Mouse (Mus musculus): Measurements from ENCODE around the gene Cdk18. TPM values are rescaled to one million over a fixed set of nuclear protein-coding genes. Genes with fewer than 3 reads are reported as not detected.
"Not testable (repeated sequence)": the region's sequence is repeated elsewhere in the genome, so short reads cannot be mapped to it uniquely, and the experiment has no call there.

Gene Cdk18
- polyA plus RNA-seq, 1 experiment = 24.6 TPM

GRCm38 (mm10) chr1:132168115-132168767 lies 28.8 kb upstream of the Cdk18 start:
- Histone ChIP-seq H3K27me3 (ENCODE audit: control insufficient read depth, insufficient read depth, low read length, poor library complexity, severe bottlenecking) (no peaks in the 10 kb centered on the region), H3K9me3 (replicated peaks; ENCODE audit: control insufficient read depth, insufficient read depth, low read length, poor library complexity, severe bottlenecking) (no peaks in the 10 kb centered on the region), H3K36me3 (ENCODE audit: control insufficient read depth, insufficient read depth, low read length, poor library complexity, severe bottlenecking) (no peaks in the 10 kb centered on the region), H3K4me1 (ENCODE audit: control insufficient read depth, insufficient read depth, low read length) (no peaks in the 10 kb centered on the region), H3K27ac (ENCODE audit: insufficient read depth, low read length) (no peak overlapping the region), H3K9ac (ENCODE audit: low read depth, poor library complexity, severe bottlenecking) (no peak overlapping the region), H3K4me3 (ENCODE audit: low read depth, low read length) (no peak overlapping the region)
- TF ChIP-seq EP300 (IDR thresholded peaks at IDR 0.05; ENCODE audit: insufficient read depth, low read depth, low read length) (no peak), CTCF (IDR thresholded peaks at IDR 0.05; ENCODE audit: low read depth, low read length) (no peak), POLR2A (IDR thresholded peaks at IDR 0.05; ENCODE audit: insufficient read depth, low read length) (no peak)

GRCm38 (mm10) chr1:132165859-132166258 lies 26.4 kb upstream of the Cdk18 start:
- no peak for TF ChIP-seq POLR2A (IDR thresholded peaks at IDR 0.05; ENCODE audit: insufficient read depth, low read length)
- no peak for TF ChIP-seq EP300 (IDR thresholded peaks at IDR 0.05; ENCODE audit: insufficient read depth, low read depth, low read length)
- peak; percentile 29 for TF ChIP-seq CTCF (IDR thresholded peaks at IDR 0.05; ENCODE audit: low read depth, low read length)
- Histone ChIP-seq H3K9ac (ENCODE audit: low read depth, poor library complexity, severe bottlenecking) (no peak overlapping the region), H3K9me3 (replicated peaks; ENCODE audit: control insufficient read depth, insufficient read depth, low read length, poor library complexity, severe bottlenecking) (no peaks in the 10 kb centered on the region), H3K36me3 (ENCODE audit: control insufficient read depth, insufficient read depth, low read length, poor library complexity, severe bottlenecking) (no peaks in the 10 kb centered on the region), H3K4me3 (ENCODE audit: low read depth, low read length) (no peak overlapping the region), H3K27me3 (ENCODE audit: control insufficient read depth, insufficient read depth, low read length, poor library complexity, severe bottlenecking) (no peaks in the 10 kb centered on the region), H3K27ac (ENCODE audit: insufficient read depth, low read length) (no peak overlapping the region), H3K4me1 (ENCODE audit: control insufficient read depth, insufficient read depth, low read length) (no peaks in the 10 kb centered on the region)

GRCm38 (mm10) chr1:132164780-132165518 lies 25.5 kb upstream of the Cdk18 start:
- Histone ChIP-seq H3K9ac (ENCODE audit: low read depth, poor library complexity, severe bottlenecking) (no peak overlapping the region), H3K36me3 (ENCODE audit: control insufficient read depth, insufficient read depth, low read length, poor library complexity, severe bottlenecking) (no peaks in the 10 kb centered on the region), H3K4me1 (ENCODE audit: control insufficient read depth, insufficient read depth, low read length) (no peaks in the 10 kb centered on the region), H3K27me3 (ENCODE audit: control insufficient read depth, insufficient read depth, low read length, poor library complexity, severe bottlenecking) (no peaks in the 10 kb centered on the region), H3K27ac (ENCODE audit: insufficient read depth, low read length) (no peak overlapping the region), H3K4me3 (ENCODE audit: low read depth, low read length) (no peak overlapping the region), H3K9me3 (replicated peaks; ENCODE audit: control insufficient read depth, insufficient read depth, low read length, poor library complexity, severe bottlenecking) (no peaks in the 10 kb centered on the region)
- TF ChIP-seq EP300 (IDR thresholded peaks at IDR 0.05; ENCODE audit: insufficient read depth, low read depth, low read length) (no peak), POLR2A (IDR thresholded peaks at IDR 0.05; ENCODE audit: insufficient read depth, low read length) (no peak), CTCF (IDR thresholded peaks at IDR 0.05; ENCODE audit: low read depth, low read length) (no peak)

GRCm38 (mm10) chr1:132162618-132163017 lies 23.1 kb upstream of the Cdk18 start:
- not testable (repeated sequence) for H3K27ac ChIP-seq (ENCODE audit: insufficient read depth, low read length); H3K9ac ChIP-seq (ENCODE audit: low read depth, poor library complexity, severe bottlenecking); H3K4me3 ChIP-seq (ENCODE audit: low read depth, low read length); H3K36me3 ChIP-seq (ENCODE audit: control insufficient read depth, insufficient read depth, low read length, poor library complexity, severe bottlenecking); H3K9me3 ChIP-seq (replicated peaks; ENCODE audit: control insufficient read depth, insufficient read depth, low read length, poor library complexity, severe bottlenecking); H3K27me3 ChIP-seq (ENCODE audit: control insufficient read depth, insufficient read depth, low read length, poor library complexity, severe bottlenecking)
- peaks cover 10% of the 10 kb centered on the region for H3K4me1 ChIP-seq (ENCODE audit: control insufficient read depth, insufficient read depth, low read length)

GRCm38 (mm10) chr1:132161211-132161880 lies 21.9 kb upstream of the Cdk18 start:
- Histone ChIP-seq H3K4me3 (ENCODE audit: low read depth, low read length) (no peak overlapping the region), H3K27ac (ENCODE audit: insufficient read depth, low read length) (no peak overlapping the region), H3K36me3 (ENCODE audit: control insufficient read depth, insufficient read depth, low read length, poor library complexity, severe bottlenecking) (no peaks in the 10 kb centered on the region), H3K4me1 (ENCODE audit: control insufficient read depth, insufficient read depth, low read length) (peaks cover 10% of the 10 kb centered on the region), H3K9me3 (replicated peaks; ENCODE audit: control insufficient read depth, insufficient read depth, low read length, poor library complexity, severe bottlenecking) (no peaks in the 10 kb centered on the region), H3K9ac (ENCODE audit: low read depth, poor library complexity, severe bottlenecking) (no peak overlapping the region), H3K27me3 (ENCODE audit: control insufficient read depth, insufficient read depth, low read length, poor library complexity, severe bottlenecking) (no peaks in the 10 kb centered on the region)
- TF ChIP-seq CTCF (IDR thresholded peaks at IDR 0.05; ENCODE audit: low read depth, low read length) = no peak
- no peak for TF ChIP-seq EP300 (IDR thresholded peaks at IDR 0.05; ENCODE audit: insufficient read depth, low read depth, low read length)
- TF ChIP-seq POLR2A (IDR thresholded peaks at IDR 0.05; ENCODE audit: insufficient read depth, low read length) = no peak

GRCm38 (mm10) chr1:132159681-132160080 lies 20.2 kb upstream of the Cdk18 start:
- H3K27ac ChIP-seq (ENCODE audit: insufficient read depth, low read length) = no peak overlapping the region
- TF ChIP-seq CTCF (IDR thresholded peaks at IDR 0.05; ENCODE audit: low read depth, low read length) (no peak), POLR2A (IDR thresholded peaks at IDR 0.05; ENCODE audit: insufficient read depth, low read length) (no peak), EP300 (IDR thresholded peaks at IDR 0.05; ENCODE audit: insufficient read depth, low read depth, low read length) (no peak)
- no peak overlapping the region for H3K4me3 ChIP-seq (ENCODE audit: low read depth, low read length)
- no peaks in the 10 kb centered on the region for H3K36me3 ChIP-seq (ENCODE audit: control insufficient read depth, insufficient read depth, low read length, poor library complexity, severe bottlenecking)
- no peaks in the 10 kb centered on the region for H3K27me3 ChIP-seq (ENCODE audit: control insufficient read depth, insufficient read depth, low read length, poor library complexity, severe bottlenecking)
- no peaks in the 10 kb centered on the region for H3K9me3 ChIP-seq (replicated peaks; ENCODE audit: control insufficient read depth, insufficient read depth, low read length, poor library complexity, severe bottlenecking)
- H3K4me1 ChIP-seq (ENCODE audit: control insufficient read depth, insufficient read depth, low read length) = peaks cover 10% of the 10 kb centered on the region
- no peak overlapping the region for H3K9ac ChIP-seq (ENCODE audit: low read depth, poor library complexity, severe bottlenecking)

All from ES-Bruce4 (cell line).